Mouse (Mus musculus): ENCODE data around the gene Tnfrsf14. TPM values are rescaled to one million over a fixed set of nuclear protein-coding genes. Genes with fewer than 3 reads are reported as not detected.
A peak's percentile ranks its signal among the peaks of the same experiment; 100 is the strongest.

Gene Tnfrsf14
- total and polyA plus RNA-seq, 2 experiments from 2014 or later = 0.29 to 0.52 TPM

GRCm38 (mm10) chr4:154942632-154943322 is 14.4 kb upstream of the Tnfrsf14 start:
- Histone ChIP-seq H3K4me1 (ENCODE audit: insufficient read depth, low read length) (0 out of 2 replicates have a peak, but pooled peaks cover 6% of the 10 kb centered on the region), H3K4me2 (ENCODE audit: low read depth, low read length) (no peak overlapping the region), H3K36me3 (ENCODE audit: insufficient read depth, low read length) (no peaks in the 10 kb centered on the region), H3K27ac (no peak overlapping the region), H3K9me3 (ENCODE audit: low read length) (no peaks in the 10 kb centered on the region), H3K9ac (replicated peaks; ENCODE audit: low read length) (no peak overlapping the region), H3K4me3 (ENCODE audit: low read length) (no peak overlapping the region), H3K27me3 (ENCODE audit: insufficient read depth, low read length) (no peaks in the 10 kb centered on the region)
- TF ChIP-seq CTCF (IDR thresholded peaks at IDR 0.05; ENCODE audit: low read depth) = no peak
- 90% methylated on average over 10 of the region's 10 CpGs for WGBS
- ATAC-seq (no peak), DNase-seq (ENCODE audit: low spot score) (no peak)

GRCm38 (mm10) chr4:154941831-154942230 is 13.5 kb upstream of the Tnfrsf14 start:
- no peak overlapping the region for H3K9ac ChIP-seq (replicated peaks; ENCODE audit: low read length)
- H3K9me3 ChIP-seq (ENCODE audit: low read length) = no peaks in the 10 kb centered on the region
- 87% methylated on average over 5 of the region's 5 CpGs for WGBS
- 0 out of 2 replicates have a peak, but pooled peaks cover 6% of the 10 kb centered on the region for H3K4me1 ChIP-seq (ENCODE audit: insufficient read depth, low read length)
- ATAC-seq (no peak), DNase-seq (ENCODE audit: low spot score) (no peak)
- H3K36me3 ChIP-seq (ENCODE audit: insufficient read depth, low read length) = no peaks in the 10 kb centered on the region
- no peak overlapping the region for H3K27ac ChIP-seq
- no peak overlapping the region for H3K4me3 ChIP-seq (ENCODE audit: low read length)
- H3K4me2 ChIP-seq (ENCODE audit: low read depth, low read length) = no peak overlapping the region
- TF ChIP-seq CTCF (IDR thresholded peaks at IDR 0.05; ENCODE audit: low read depth) = no peak
- no peaks in the 10 kb centered on the region for H3K27me3 ChIP-seq (ENCODE audit: insufficient read depth, low read length)

GRCm38 (mm10) chr4:154940156-154940555 is 11.8 kb upstream of the Tnfrsf14 start:
- H3K9ac ChIP-seq (replicated peaks; ENCODE audit: low read length) = no peak overlapping the region
- no peak for DNase-seq (ENCODE audit: low spot score)
- no peak for ATAC-seq
- H3K27ac ChIP-seq = no peak overlapping the region
- H3K36me3 ChIP-seq (ENCODE audit: insufficient read depth, low read length) = no peaks in the 10 kb centered on the region
- no peak for TF ChIP-seq CTCF (IDR thresholded peaks at IDR 0.05; ENCODE audit: low read depth)
- peaks cover 4% of the 10 kb centered on the region; the same call in 1 of the 2 replicates for H3K4me1 ChIP-seq (ENCODE audit: insufficient read depth, low read length)
- H3K9me3 ChIP-seq (ENCODE audit: low read length) = no peaks in the 10 kb centered on the region
- no peak overlapping the region for H3K4me2 ChIP-seq (ENCODE audit: low read depth, low read length)
- H3K27me3 ChIP-seq (ENCODE audit: insufficient read depth, low read length) = no peaks in the 10 kb centered on the region
- 88% methylated on average over 2 of the region's 2 CpGs for WGBS
- H3K4me3 ChIP-seq (ENCODE audit: low read length) = no peak overlapping the region

GRCm38 (mm10) chr4:154937746-154938145 is 9.4 kb upstream of the Tnfrsf14 start:
- ATAC-seq (no peak), DNase-seq (ENCODE audit: low spot score) (no peak)
- Histone ChIP-seq H3K4me3 (ENCODE audit: low read length) (no peak overlapping the region), H3K27me3 (ENCODE audit: insufficient read depth, low read length) (no peaks in the 10 kb centered on the region), H3K9ac (replicated peaks; ENCODE audit: low read length) (no peak overlapping the region), H3K4me1 (ENCODE audit: insufficient read depth, low read length) (peaks cover 8% of the 10 kb centered on the region; the same call in 1 of the 2 replicates), H3K4me2 (ENCODE audit: low read depth, low read length) (no peak overlapping the region), H3K27ac (no peak overlapping the region), H3K9me3 (ENCODE audit: low read length) (no peaks in the 10 kb centered on the region), H3K36me3 (ENCODE audit: insufficient read depth, low read length) (no peaks in the 10 kb centered on the region)
- WGBS = 76% methylated on average over 1 of the region's 1 CpGs
- TF ChIP-seq CTCF (IDR thresholded peaks at IDR 0.05; ENCODE audit: low read depth) = no peak

- no peaks in the 10 kb centered on the region for H3K27me3 ChIP-seq (ENCODE audit: insufficient read depth, low read length)
- H3K4me2 ChIP-seq (ENCODE audit: low read depth, low read length) = no peak overlapping the region
- no peak overlapping the region for H3K27ac ChIP-seq
- no peak for TF ChIP-seq CTCF (IDR thresholded peaks at IDR 0.05; ENCODE audit: low read depth)
- no peak for DNase-seq (ENCODE audit: low spot score)
- H3K9me3 ChIP-seq (ENCODE audit: low read length) = no peaks in the 10 kb centered on the region
- no peak overlapping the region for H3K4me3 ChIP-seq (ENCODE audit: low read length)
- H3K9ac ChIP-seq (replicated peaks; ENCODE audit: low read length) = no peak overlapping the region
- 45% methylated on average over 8 of the region's 8 CpGs for WGBS
- H3K4me1 ChIP-seq (ENCODE audit: insufficient read depth, low read length) = peaks cover 8% of the 10 kb centered on the region; the same call in 1 of the 2 replicates
- H3K36me3 ChIP-seq (ENCODE audit: insufficient read depth, low read length) = no peaks in the 10 kb centered on the region
- ATAC-seq = no peak
These were observed 8.3 kb upstream of the Tnfrsf14 start for GRCm38 (mm10) chr4:154936542-154937255.

GRCm38 (mm10) chr4:154935788-154936187 is 7.4 kb upstream of the Tnfrsf14 start:
- no peaks in the 10 kb centered on the region for H3K36me3 ChIP-seq (ENCODE audit: insufficient read depth, low read length)
- TF ChIP-seq CTCF (IDR thresholded peaks at IDR 0.05; ENCODE audit: low read depth) = peak; percentile 29; the same call in 1 of the 2 replicates
- ATAC-seq (no peak), DNase-seq (ENCODE audit: low spot score) (no peak)
- no peak overlapping the region for H3K4me2 ChIP-seq (ENCODE audit: low read depth, low read length)
- H3K4me1 ChIP-seq (ENCODE audit: insufficient read depth, low read length) = peaks cover 8% of the 10 kb centered on the region; the same call in 1 of the 2 replicates
- no peak overlapping the region for H3K27ac ChIP-seq
- WGBS = 81% methylated on average over 7 of the region's 7 CpGs
- no peak overlapping the region for H3K9ac ChIP-seq (replicated peaks; ENCODE audit: low read length)
- H3K4me3 ChIP-seq (ENCODE audit: low read length) = no peak overlapping the region
- H3K27me3 ChIP-seq (ENCODE audit: insufficient read depth, low read length) = no peaks in the 10 kb centered on the region
- no peaks in the 10 kb centered on the region for H3K9me3 ChIP-seq (ENCODE audit: low read length)

All from hindbrain, postnatal 0 days (tissue).